Mouse (Mus musculus) cerebellum, adult 2 months (tissue): ENCODE measurements around the gene Crtac1. TPM values are rescaled to one million over a fixed set of nuclear protein-coding genes. Genes with fewer than 3 reads are reported as not detected.
A peak's percentile ranks its signal among the peaks of the same experiment; 100 is the strongest.

ENCODE experiments used
- DNase-seq, 2 experiments: peaks; one replicate each; pipeline ENCODE4 v3.0.0; 2021
- H3K27ac ChIP-seq: fragments of 200-500 bp; 2 replicates; pipeline ENCODE4 v1.5.1; 2012; ENCODE audit warnings: low read length, control low read depth, inconsistent platforms; ENCODE audit not compliant: insufficient read depth
- H3K27me3 ChIP-seq: fragments of 200-500 bp; 2 replicates; pipeline ENCODE4 v1.6.1; 2012; ENCODE audit warnings: inconsistent platforms, mild to moderate bottlenecking, low read length, moderate library complexity; ENCODE audit not compliant: control insufficient read depth, insufficient read depth
- H3K4me1 ChIP-seq: fragments of 200-500 bp; 2 replicates; pipeline ENCODE4 v1.6.1; 2011; ENCODE audit warnings: low read length; ENCODE audit not compliant: control insufficient read depth, insufficient read depth
- H3K4me3 ChIP-seq: fragments of 200-500 bp; replicated peaks from 2 replicates; pipeline ENCODE3; 2011; ENCODE audit warnings: mild to moderate bottlenecking, low read depth, low read length, control low read depth; ENCODE audit not compliant: insufficient read depth
- CTCF ChIP-seq: fragments of 200-500 bp; IDR thresholded peaks from 2 replicates; pipeline ENCODE4 v1.5.1; 2011; ENCODE audit warnings: low read depth, mild to moderate bottlenecking, control low read depth, low read length, moderate library complexity, borderline replicate concordance; ENCODE audit not compliant: insufficient read depth
- POLR2A ChIP-seq: fragments of 200-500 bp; IDR thresholded peaks from 2 replicates; pipeline ENCODE4 v1.6.1; 2011; ENCODE audit warnings: low read length, control low read depth, borderline replicate concordance; ENCODE audit not compliant: insufficient read depth
- WGBS: fragments of 180-500 bp; shearing (Covaris S2); methylation state at CpG from one replicate; pipeline ENCODE4 v1.1.7; 2018; 5-methylcytosine and 5-hydroxymethylcytosine counted together
- polyA plus RNA-seq: library from polyadenylated mRNA; depleted of rRNA; stranded (reverse); fragments of >200 nt; gene quantifications from 2 replicates; pipeline ENCODE4 v1.2.3, GENCODE M21; 2012

The Crtac1 gene
- polyA plus RNA-seq, 1 experiment, result 30.2 TPM

GRCm38 (mm10) chr19:42454481-42455236 lies 23.1 kb upstream of the Crtac1 start:
- no peaks in the 10 kb centered on the region for H3K4me1 ChIP-seq
- no peak for TF ChIP-seq POLR2A
- no peak overlapping the region for H3K4me3 ChIP-seq
- DNase-seq, result no peak
- H3K27me3 ChIP-seq, result no peaks in the 10 kb centered on the region; the same call in 1 of the 2 replicates
- H3K27ac ChIP-seq, result no peak overlapping the region
- WGBS, result 76% methylated on average over 6 of the region's 6 CpGs

- no peaks in the 10 kb centered on the region for H3K4me1 ChIP-seq
- DNase-seq, result no peak
- 85% methylated on average over 9 of the region's 9 CpGs for WGBS
- no peak overlapping the region for H3K27ac ChIP-seq
- H3K27me3 ChIP-seq, result no peaks in the 10 kb centered on the region; the same call in 1 of the 2 replicates
- no peak for TF ChIP-seq CTCF
- TF ChIP-seq POLR2A, result no peak
- H3K4me3 ChIP-seq, result no peak overlapping the region
Observed at GRCm38 (mm10) chr19:42454006-42454405, 22.4 kb upstream of the Crtac1 start.

DNA sequence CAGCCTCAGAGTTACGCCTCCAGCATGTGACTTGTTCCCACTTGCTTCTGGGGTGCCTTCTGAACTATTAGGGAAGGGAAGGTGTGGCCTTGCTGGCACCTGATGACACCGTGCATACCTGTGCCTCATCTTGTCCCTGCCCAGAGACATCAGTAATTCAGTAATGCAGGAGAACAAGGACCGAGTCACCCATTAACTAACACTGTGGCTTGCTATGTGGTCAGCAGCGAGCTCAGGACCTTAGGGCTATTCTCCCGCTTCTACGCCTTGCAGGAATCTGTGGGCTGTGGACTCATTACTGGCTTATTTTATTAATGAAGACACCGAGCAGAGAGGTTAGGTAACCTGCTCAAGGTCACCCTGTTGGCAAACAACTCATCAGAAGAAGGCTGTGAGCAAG lies 21.0 kb upstream of the Crtac1 start:
- Histone ChIP-seq H3K4me1 (no peaks in the 10 kb centered on the region), H3K4me3 (no peak overlapping the region), H3K27me3 (no peaks in the 10 kb centered on the region; the same call in 1 of the 2 replicates), H3K27ac (no peak overlapping the region)
- WGBS, result 94% methylated on average over 7 of the region's 7 CpGs
- TF ChIP-seq CTCF (no peak), POLR2A (no peak)
- DNase-seq, result no peak

GRCm38 (mm10) chr19:42448539-42448938 lies 17.0 kb upstream of the Crtac1 start:
- WGBS, result 53% methylated on average over 10 of the region's 10 CpGs

DNA sequence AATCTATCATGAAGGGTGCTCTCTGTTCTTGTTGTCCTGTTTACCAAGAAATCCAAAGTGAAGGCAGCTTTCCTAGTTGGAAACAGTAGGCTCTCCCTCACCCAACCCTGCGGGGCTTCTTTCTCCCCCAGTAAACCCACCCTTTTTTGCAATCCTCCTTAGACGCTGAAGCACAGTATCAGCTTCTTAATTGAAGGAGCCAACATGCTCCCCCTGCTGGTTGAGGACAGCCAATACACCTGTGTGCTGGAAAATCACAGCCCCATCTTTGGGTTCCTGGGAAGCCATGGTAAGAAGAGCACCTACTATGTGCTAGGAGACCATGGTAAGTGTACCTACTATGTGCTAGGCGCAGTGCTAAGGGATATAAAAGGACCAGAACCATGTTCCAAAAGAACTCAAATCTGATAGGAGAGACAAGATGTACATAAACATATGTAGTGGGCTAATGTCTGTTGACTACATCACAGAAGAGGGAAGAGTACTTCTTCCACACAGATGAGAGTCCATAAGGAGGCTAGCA lies 12.4 kb upstream of the Crtac1 start:
- H3K27me3 ChIP-seq, result no peaks in the 10 kb centered on the region
- TF ChIP-seq POLR2A (no peak), CTCF (peak; percentile 64; the same call in 1 of the 2 replicates)
- DNase-seq, result peak; percentile 38 to 49
- no peak overlapping the region for H3K27ac ChIP-seq
- H3K4me1 ChIP-seq, result no peaks in the 10 kb centered on the region
- H3K4me3 ChIP-seq, result no peak overlapping the region
- WGBS, result 6% methylated on average over 3 of the region's 3 CpGs

More at GRCm38 (mm10) chr19:42448539-42448938, 17.0 kb upstream of the Crtac1 start:
- H3K27ac ChIP-seq, result no peak overlapping the region
- no peaks in the 10 kb centered on the region; the same call in 1 of the 2 replicates for H3K27me3 ChIP-seq
- no peak for TF ChIP-seq CTCF
- no peak for TF ChIP-seq POLR2A
- no peaks in the 10 kb centered on the region for H3K4me1 ChIP-seq
- DNase-seq, result no peak
- no peak overlapping the region for H3K4me3 ChIP-seq

GRCm38 (mm10) chr19:42443266-42443665 lies 11.7 kb upstream of the Crtac1 start:
- no peaks in the 10 kb centered on the region for H3K4me1 ChIP-seq
- no peak for TF ChIP-seq CTCF
- TF ChIP-seq POLR2A, result no peak
- H3K27me3 ChIP-seq, result no peaks in the 10 kb centered on the region
- WGBS, result 83% methylated on average over 4 of the region's 4 CpGs
- H3K27ac ChIP-seq, result no peak overlapping the region
- H3K4me3 ChIP-seq, result no peak overlapping the region
- no peak for DNase-seq

- WGBS, result 49% methylated on average over 8 of the region's 8 CpGs
- Histone ChIP-seq H3K27ac (no peak overlapping the region), H3K4me3 (no peak overlapping the region), H3K4me1 (no peaks in the 10 kb centered on the region), H3K27me3 (no peaks in the 10 kb centered on the region)
- TF ChIP-seq CTCF (no peak), POLR2A (no peak)
- DNase-seq, result no peak
Observed at GRCm38 (mm10) chr19:42442246-42443197, 10.9 kb upstream of the Crtac1 start.

DNA sequence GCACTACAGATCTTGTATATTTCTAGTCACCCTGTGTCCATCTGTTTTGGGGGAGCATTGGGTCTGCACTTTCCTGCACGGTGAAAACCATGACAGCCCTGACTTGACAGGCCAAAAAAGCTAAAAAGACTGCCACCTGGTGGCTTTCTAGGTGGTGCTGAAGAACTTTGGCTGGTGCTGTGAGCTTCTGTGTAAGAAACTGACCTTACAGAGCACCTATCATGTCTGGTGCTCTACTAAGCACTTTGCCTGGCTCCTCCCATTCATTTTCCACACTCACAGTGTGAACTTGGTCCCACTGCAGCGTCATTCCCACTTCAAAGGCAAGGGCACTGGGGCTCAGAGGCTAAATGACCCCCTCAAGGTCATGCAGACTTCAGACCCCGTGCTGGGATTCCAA lies 8.5 kb upstream of the Crtac1 start:
- TF ChIP-seq POLR2A (no peak), CTCF (peak; percentile 31; the same call in 1 of the 2 replicates)
- no peaks in the 10 kb centered on the region for H3K4me1 ChIP-seq
- no peak overlapping the region for H3K27ac ChIP-seq
- no peak overlapping the region for H3K4me3 ChIP-seq
- 46% methylated on average over 3 of the region's 3 CpGs for WGBS
- H3K27me3 ChIP-seq, result no peaks in the 10 kb centered on the region
- no peak for DNase-seq
